Mouse (Mus musculus) R1 (cell line): Measurements from ENCODE around the gene Chd1l.
A peak's percentile ranks its signal among the peaks of the same experiment; 100 is the strongest.

Source experiments
- DNase-seq: peaks from one replicate; pipeline ENCODE4 v3.0.0-alpha.2; 2018; ENCODE audit warnings: low read depth, low spot score

Gene Chd1l

GRCm38 (mm10) chr3:97617091-97617825, 7.3 kb upstream of the Chd1l start:
- no peak for DNase-seq

GRCm38 (mm10) chr3:97615933-97616332, 5.9 kb upstream of the Chd1l start:
- DNase-seq: no peak

GRCm38 (mm10) chr3:97615154-97615553, 5.2 kb upstream of the Chd1l start:
- DNase-seq: no peak

GRCm38 (mm10) chr3:97611021-97611420, 1.0 kb upstream of the Chd1l start:
- DNase-seq: no peak

- DNase-seq: peak; percentile 72
These were observed 680 bp downstream of the Chd1l start for GRCm38 (mm10) chr3:97609201-97609844.

GRCm38 (mm10) chr3:97600050-97600832, 9.8 kb downstream of the Chd1l start:
- no peak for DNase-seq

GRCm38 (mm10) chr3:97596796-97597195, 13.2 kb downstream of the Chd1l start:
- no peak for DNase-seq

- DNase-seq: no peak
These were observed 14.9 kb downstream of the Chd1l start for GRCm38 (mm10) chr3:97595066-97595465.

- peak; percentile 15 for DNase-seq
These were observed 15.9 kb downstream of the Chd1l start for GRCm38 (mm10) chr3:97594140-97594539.

- no peak for DNase-seq
These were observed 16.9 kb downstream of the Chd1l start for GRCm38 (mm10) chr3:97593089-97593488.

GRCm38 (mm10) chr3:97590699-97591098, 19.3 kb downstream of the Chd1l start:
- DNase-seq: peak; percentile 28

- DNase-seq: no peak
These were observed 22.3 kb downstream of the Chd1l start for GRCm38 (mm10) chr3:97587656-97588055.

- peak; percentile 84 for DNase-seq
These were observed 24.4 kb downstream of the Chd1l start for GRCm38 (mm10) chr3:97585383-97586160.

GRCm38 (mm10) chr3:97573807-97574206, 36.2 kb downstream of the Chd1l start:
- DNase-seq: no peak

GRCm38 (mm10) chr3:97564588-97564987, 45.4 kb downstream of the Chd1l start:
- DNase-seq: no peak

GRCm38 (mm10) chr3:97558554-97558953, 51.4 kb downstream of the Chd1l start:
- DNase-seq: no peak

- DNase-seq: peak; percentile 97
These were observed 63.8 kb downstream of the Chd1l start for GRCm38 (mm10) chr3:97546205-97546604.

- peak; percentile 97 for DNase-seq
These were observed 69.8 kb downstream of the Chd1l start for GRCm38 (mm10) chr3:97540171-97540570.

GRCm38 (mm10) chr3:97538634-97539033, 71.4 kb downstream of the Chd1l start:
- no peak for DNase-seq

- peak; percentile 89 for DNase-seq
These were observed 73.0 kb downstream of the Chd1l start for GRCm38 (mm10) chr3:97537006-97537405.

GRCm38 (mm10) chr3:97535660-97536059, 74.3 kb downstream of the Chd1l start:
- peak; percentile 77 for DNase-seq

- DNase-seq: no peak
These were observed 84.5 kb downstream of the Chd1l start for GRCm38 (mm10) chr3:97525458-97525857.
